Mouse (Mus musculus) large intestine, adult 2 months (tissue): ENCODE data around the gene Zfp637. TPM values are rescaled to one million over a fixed set of nuclear protein-coding genes. Genes with fewer than 3 reads are reported as not detected.
"Not testable (repeated sequence)": the region's sequence is repeated elsewhere in the genome, so short reads cannot be mapped to it uniquely, and the experiment has no call there.

ENCODE experiments used
- DNase-seq: peaks from one replicate; pipeline ENCODE4 v3.0.0-alpha.2; 2012; ENCODE audit warnings: low read depth, low spot score
- WGBS: fragments of 180-500 bp; shearing (Covaris S2); methylation state at CpG from one replicate; pipeline ENCODE4 v1.1.7; 2018; 5-methylcytosine and 5-hydroxymethylcytosine counted together
- polyA plus RNA-seq: library from polyadenylated mRNA; depleted of rRNA; stranded (reverse); fragments of >200 nt; gene quantifications from 2 replicates; pipeline ENCODE4 v1.2.3, GENCODE M21; 2012; rRNA removed

Zfp637 gene
- 20.1 and 21.0 TPM in 2 replicates for polyA plus RNA-seq

DNA sequence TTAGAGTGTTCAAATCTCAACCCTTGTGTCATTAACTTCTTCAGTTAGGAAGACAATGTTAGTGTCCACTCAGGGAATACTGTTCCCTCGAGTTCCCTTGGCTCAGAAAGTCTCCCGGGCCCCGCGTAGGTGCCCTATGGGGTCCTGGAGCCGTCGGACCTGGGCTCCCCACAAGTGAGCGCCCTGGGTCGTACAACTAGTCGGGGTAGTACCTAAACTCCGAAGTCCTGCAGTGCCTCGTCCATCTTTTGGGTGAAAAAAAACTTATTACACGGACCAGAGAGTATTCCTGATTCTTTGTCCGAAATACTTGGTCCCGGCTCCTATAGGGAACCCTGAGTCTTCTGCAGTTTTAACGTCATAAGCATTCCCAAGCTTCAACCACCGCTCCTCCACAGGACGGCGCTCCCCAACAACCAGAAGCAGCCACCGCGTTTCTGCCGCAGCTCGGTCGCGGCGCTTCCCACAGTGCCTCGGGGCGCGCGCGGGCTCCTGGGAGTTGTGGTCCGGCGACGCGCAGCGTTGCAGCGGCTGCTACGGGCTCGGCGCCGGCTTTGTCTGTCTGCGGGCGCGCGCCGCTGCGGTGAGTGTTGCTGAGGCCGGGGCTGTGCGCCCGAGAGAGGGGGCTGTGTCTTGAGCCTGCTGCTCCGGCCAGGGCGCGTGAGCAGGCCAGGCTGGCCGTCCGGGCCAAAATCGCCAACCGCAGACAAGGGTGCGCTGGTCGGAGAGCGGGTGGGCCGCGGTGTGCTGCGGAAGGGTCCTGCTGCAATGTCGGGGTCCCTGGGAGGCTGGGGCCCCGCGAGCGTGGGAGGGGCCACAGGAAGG is at the start of gene Zfp637:
Zfp637 (plus strand) TSS at position 495 of the 825 bp plus-strand sequence.
- peak; percentile 57 for DNase-seq
- under 1% methylated on average over 66 of the region's 66 CpGs for WGBS

DNA sequence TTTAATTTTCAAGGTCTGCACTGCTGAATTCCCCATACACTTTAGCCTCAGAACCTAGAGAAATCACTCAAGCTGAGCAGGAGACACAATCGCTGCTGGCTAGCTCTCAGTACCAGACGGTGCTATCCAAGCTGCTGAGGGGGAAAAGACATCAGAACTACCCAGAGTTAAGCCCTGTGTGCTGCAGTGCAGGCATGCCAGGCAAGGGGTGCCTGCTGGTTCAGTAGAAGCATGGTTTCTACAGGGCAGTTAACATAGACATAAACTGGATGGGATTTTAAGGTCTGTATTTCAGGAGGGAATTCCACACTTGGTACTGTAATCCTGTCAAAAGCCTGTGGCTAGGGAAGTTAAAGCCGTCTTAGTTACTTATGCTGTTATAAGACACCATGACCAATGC is 45.7 kb upstream of the Zfp637 start:
- DNase-seq, result no peak
- WGBS, result 92% methylated on average over 3 of the region's 3 CpGs

DNA sequence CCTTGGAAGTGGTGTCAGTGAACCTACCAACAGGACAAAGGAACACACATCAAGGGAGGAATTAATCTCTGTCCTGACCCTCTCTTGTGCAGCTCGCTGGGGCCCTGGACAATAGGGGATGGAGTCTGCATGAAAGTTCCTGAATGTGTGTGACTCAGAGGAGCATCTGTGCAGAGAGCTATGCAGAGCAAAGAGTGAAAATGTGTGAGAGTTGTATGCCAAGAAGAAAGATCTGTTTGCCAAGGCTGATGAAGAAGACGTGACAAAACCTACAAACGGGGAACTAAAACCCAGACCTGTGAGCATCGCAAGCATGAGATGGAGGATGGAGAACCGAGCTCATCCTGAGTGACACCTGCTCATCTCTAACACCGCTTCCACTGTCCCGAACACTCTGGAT is 40.2 kb upstream of the Zfp637 start:
- DNase-seq, result no peak
- 91% methylated on average over 7 of the region's 7 CpGs for WGBS

DNA sequence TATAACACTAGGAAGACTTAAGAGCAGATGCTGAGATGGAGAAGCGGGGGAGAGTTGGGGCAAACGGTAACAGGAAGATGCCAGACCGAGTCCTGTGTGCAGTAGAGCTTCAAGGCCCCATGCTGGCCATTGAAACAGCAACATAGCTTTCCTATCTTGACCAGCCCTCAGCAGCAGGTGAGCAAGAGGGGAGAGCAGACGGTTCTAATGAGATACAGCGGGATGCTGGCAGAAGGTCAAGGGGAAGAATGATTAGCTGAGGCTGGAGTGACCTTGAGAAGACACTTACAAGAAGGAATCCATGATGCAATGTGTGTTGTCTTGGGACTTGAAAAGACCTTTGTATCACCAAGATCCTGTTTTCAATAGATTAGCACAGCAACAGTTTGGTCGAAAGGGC is 39.2 kb upstream of the Zfp637 start:
- 74% methylated on average over 6 of the region's 6 CpGs for WGBS
- DNase-seq, result no peak

DNA sequence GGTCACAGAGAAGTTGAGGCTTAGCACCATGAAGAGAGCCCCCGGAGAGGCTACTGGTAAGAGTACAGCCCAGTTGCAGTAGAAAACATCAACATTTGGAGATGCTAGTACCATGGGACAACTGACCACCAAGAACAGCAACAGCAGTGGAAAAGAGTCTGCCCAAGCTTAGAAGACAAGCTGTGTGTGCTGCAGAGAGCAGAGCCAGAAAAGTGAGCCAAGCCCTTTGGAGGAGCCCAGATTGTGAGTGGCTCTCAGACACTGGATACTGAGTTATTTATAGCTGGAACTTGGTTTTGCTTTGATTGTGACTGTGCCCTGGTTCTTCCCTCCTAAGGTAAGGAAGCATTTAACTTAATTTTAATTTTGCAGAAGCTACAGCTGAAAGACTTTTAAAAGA is 33.2 kb upstream of the Zfp637 start:
- WGBS, result 88% methylated on average over 1 of the region's 1 CpGs
- no peak for DNase-seq

DNA sequence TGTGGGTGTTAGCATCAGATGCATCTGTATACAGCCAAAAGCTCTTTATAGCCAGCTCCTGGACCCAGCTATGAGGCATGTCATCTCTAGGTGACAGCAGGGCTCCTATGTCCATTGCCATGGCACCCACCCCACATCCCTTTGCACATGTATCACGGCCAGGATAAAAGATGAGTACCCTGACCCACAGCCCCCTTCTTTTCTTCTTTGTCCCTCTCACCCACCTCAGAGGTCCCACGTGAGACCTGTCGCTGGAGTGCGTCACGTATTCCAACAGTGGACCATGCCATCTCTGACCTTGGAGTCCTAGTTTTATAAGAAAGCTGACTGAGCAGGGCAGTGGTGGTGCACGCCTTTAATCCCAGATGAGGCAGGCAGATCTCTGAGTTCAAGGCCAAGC is 31.2 kb upstream of the Zfp637 start:
- no peak for DNase-seq
- WGBS, result 96% methylated on average over 6 of the region's 6 CpGs

DNA sequence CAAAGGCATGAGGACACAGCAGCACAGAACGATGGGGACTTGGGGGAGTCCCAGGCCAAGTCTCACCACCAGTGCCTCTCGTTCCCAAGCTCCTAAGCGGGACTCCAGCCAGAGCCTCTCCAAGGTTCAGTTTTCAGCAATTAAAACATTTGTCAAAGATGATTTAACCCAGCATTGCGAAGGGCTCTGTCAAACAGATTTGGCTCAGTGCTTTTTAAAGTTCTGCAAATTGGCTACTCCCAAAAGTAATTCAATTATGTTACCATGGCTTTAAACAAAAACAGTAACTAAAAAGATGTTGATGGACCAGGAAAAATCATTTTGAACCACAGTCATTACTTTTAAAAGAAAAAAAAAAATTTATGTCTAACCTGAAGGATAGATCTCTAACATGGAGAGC is 30.3 kb upstream of the Zfp637 start:
- 62% methylated on average over 4 of the region's 4 CpGs for WGBS
- DNase-seq, result no peak

DNA sequence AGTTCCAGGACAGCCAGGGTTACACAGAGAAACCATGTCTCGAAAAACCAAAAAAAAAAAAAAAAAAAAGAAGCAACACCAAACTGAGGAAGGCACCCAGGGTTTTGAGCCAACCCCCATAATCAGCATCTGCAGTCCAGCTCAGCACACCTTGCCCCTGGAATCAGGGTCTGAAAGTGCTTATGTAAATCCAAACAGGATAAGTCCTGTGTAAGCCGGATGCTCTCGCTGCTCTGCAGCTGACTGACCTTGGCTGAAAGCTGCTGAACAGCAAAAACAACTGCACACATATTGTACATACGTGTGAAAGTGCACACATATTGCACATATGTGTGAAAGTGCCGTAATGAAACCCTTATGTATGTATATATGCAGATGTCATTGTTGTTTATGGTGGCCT is 29.7 kb upstream of the Zfp637 start:
- WGBS, result 65% methylated on average over 5 of the region's 5 CpGs

DNA sequence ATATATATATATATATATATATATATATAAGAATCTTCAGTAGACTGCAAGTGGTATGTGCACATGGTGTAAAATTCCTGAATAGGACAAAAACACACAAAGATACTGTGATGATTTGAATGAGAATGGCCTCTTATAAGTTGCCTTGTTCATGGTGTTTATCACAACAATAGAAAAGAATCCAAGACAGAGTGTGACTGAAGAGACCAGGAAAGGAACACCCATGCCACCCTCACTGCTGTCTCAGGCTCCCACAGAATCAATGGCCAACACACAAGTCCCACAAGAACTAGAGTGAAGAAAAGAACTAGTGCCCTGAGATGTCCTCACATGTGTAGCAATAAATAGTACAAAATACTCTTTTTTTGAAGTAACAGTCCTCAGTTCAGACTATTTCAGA is 26.3 kb upstream of the Zfp637 start:
- DNase-seq, result no peak

More for the DNA sequence above, 29.7 kb upstream of the Zfp637 start:
- no peak for DNase-seq

DNA sequence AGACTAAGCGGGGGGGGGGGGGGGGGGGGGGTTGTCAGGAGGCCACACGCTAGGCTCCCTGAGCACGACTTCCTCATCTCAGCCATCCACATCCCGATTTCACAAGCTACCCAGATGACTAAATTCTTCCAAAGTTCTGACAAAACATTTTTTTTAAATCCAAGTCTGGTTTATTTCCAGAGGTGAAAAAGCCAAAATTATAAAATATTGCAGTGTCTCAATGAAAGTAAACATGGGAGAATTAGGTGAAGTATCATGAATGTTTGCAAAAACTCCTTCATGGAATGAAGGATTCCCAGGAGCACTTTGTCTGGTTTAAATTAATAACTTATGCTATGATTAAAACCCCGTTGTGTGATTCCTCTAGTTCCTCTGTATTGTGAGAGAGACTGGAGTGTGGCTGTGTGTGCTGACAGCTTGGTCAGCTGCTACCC is 23.9 kb upstream of the Zfp637 start:
- DNase-seq, result no peak
- WGBS, result 61% methylated on average over 5 of the region's 5 CpGs

DNA sequence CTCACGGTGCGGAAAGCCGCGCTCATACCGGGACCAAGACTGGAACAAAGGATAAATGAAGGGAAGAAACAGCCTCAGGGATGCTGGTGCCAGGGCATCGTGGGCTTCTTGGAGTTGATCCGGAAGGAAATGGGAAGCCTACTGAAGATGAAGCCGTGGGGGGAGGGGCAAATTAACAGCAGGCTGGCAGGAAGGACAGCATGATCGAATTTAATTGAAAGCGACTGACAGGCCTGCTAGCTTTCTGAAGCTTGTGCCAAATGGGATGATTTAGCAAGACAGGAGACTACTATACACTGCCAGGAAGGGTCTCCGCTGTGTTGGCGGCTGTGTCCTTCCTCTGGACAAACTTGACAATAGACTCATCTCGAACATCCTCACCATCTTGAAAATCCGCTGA is 20.7 kb upstream of the Zfp637 start:
- 91% methylated on average over 14 of the region's 14 CpGs for WGBS
- no peak for DNase-seq

DNA sequence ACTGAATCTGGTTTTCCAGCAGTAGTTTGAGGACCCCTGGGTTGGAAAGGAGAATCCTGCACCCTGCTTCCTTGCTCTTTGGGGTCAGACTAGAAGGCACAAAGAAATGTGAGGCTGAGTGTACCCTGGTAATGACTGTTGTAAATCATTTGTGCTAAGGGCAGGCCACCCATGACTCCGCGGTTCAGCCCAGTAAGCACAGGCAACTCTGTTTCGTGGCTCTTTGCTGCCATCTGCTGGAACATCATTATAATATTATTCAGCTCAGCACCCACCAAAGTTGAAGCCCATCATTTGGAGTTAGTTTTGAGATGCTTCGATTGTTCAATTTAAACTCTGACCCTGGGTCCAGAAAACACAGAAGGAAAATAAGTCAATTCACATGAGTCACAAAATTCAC is 15.6 kb upstream of the Zfp637 start:
- peak; percentile 31 for DNase-seq
- 6% methylated on average over 4 of the region's 4 CpGs for WGBS

DNA sequence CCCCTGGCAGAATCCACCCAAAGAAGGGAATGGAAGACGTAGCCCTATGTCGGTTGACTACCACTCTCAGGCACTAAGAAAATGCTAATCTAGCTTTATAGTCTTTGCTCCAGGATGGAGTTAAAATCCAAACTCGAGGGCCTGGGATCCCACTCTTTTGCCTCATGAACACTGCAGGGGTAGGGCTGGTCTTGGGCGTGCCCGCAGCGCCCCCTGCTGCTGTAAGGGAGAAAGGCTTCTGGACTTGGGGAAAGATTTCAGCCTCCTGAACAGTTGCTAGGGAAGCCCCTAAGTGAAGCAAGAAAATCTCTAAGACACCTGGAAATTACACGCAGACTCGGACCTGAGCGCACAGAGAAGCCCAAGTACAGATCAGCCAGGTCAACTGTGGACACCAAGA is 12.7 kb upstream of the Zfp637 start:
- no peak for DNase-seq
- WGBS, result 20% methylated on average over 9 of the region's 9 CpGs

DNA sequence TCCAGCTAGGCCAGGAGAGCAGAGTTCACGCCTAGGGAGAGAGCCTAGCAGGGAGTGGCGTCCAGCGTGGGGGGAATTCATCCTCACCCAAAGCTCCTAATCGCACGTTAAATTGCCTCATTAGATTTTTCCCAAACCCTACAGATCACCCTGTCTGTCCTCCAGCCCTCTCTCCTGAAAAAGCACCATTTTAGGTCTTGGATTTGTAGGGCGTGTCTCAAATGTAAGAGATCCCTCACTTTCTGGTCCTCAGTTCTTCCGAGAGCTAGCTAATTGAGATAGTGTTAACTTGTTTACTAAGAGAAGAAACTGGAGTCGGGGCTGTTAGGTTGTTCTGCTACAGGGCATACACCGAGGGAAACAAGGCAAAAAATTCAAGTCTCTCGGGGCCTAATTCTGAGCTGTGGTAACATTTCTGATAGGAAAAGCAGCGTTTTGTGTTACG is 553 bp downstream of the Zfp637 start:
- DNase-seq, result no peak
- 3% methylated on average over 12 of the region's 12 CpGs for WGBS

DNA sequence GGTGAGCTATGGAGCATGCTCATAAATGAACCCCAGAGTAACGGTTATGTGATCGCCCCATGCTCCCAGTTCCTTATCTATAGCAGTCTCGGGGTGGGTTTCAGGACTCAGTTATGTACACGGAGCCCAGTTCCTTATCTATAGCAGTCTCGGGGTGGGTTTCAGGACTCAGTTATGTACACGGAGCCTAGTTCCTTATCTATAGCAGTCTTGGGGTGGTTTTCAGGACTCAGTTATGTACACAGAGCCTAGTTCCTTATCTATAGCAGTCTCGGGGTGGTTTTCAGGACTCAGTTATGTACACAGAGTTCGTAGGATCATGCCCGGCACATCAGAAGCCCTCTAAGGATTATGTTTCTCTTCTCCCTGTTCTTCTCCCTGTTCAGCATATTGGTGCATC is 3.6 kb downstream of the Zfp637 start:
- WGBS, result 85% methylated on average over 9 of the region's 9 CpGs
- no peak for DNase-seq

DNA sequence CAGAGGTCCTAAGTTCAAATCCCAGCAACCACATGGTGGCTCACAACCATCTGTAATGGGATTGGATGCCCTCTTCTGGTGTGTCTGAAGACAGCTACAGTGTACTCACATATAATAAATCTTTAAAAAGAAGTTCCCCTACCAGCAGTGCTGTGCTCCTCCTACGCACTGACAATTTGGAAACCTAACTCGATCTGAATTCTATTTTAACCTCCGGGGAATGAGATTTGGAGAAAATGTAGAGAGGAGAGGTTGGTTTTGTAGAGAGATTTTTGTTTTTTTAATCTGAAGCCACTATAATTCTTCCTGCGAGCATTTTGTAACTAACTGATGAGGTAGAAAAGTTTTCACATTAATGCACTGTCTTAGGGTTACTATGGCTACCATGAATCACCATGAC is 5.7 kb downstream of the Zfp637 start:
- WGBS, result 94% methylated on average over 4 of the region's 4 CpGs

DNA sequence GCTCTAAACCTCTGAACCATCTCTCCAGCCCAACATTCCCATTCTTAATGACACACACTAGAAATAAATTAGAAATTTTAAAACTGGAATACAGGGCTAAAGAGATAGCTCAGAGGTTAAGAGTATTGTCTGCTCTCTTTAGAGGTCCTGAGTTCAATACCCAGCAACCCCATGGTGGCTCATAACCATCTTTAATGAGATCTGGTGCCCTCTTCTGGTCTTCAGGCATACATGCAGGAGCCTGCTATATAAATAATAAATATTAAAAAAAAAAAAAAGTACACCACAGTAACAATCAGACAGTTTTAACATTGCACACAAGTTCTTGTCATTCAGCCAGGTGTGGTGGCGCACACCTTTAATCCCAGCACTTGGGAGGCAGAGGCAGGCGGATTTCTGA is 6.8 kb downstream of the Zfp637 start:
- WGBS, result 91% methylated on average over 2 of the region's 2 CpGs
- no peak for DNase-seq

More for the DNA sequence above, 5.7 kb downstream of the Zfp637 start:
- not testable (repeated sequence) for DNase-seq

DNA sequence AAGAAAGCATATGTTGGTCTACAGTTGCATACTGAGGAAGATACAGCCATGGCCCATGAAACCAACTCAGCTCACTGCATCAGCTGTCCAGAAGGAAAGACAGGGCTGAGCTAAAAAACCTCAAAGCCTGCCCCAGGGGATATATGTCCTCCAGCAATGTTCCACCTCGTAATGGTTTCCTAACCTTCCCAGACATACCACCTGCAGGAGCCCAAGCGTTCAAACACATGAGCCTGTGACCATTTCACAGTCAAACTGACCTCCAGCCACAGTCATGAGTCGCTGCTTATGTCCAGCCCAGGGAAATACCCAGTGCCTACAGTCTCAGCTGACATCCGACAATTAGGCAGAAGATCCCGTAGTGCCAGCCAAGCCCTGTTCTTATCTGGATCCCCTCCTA is 7.6 kb downstream of the Zfp637 start:
- 93% methylated on average over 5 of the region's 5 CpGs for WGBS
- DNase-seq, result no peak

DNA sequence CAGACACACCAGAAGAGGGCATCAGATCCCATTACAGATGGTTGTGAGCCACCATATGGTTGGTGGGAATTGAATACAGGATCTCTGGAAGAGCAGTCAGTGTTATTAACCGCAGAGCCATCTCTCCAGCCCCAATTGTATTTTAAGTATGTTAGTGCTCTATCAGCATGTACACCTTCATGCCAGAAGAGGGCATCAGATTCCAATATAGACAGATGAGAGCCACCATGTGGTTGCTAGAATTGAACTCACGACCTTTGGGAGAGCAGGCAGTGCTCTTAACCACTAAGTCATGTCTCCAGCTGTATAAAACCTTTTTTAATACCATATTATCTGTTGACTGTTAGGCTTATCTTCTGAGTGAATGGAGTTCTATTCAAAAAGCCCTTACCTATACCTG is 10.8 kb downstream of the Zfp637 start:
- DNase-seq, result no peak
- WGBS, result 37% methylated on average over 2 of the region's 2 CpGs

DNA sequence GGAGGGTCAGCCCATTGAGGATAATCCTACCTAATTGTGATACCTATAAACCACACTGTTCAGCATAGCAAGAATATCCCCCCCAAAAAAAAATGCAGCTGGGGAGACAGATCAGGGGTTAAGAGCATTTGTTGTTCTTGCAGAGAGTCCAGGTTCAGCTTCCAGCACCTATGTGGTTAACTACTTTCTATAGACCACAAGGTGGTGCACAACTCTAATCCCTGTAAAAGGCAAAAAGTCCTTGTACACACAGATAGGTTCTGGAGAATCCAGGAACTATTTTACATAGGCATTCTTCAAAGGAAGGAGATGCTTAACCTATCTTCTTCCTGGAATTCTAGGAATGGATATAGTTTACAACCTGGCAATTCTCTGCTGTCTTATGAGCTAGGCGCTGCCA is 17.0 kb downstream of the Zfp637 start:
- no peak for DNase-seq
- WGBS, result 29% methylated on average over 1 of the region's 1 CpGs

DNA sequence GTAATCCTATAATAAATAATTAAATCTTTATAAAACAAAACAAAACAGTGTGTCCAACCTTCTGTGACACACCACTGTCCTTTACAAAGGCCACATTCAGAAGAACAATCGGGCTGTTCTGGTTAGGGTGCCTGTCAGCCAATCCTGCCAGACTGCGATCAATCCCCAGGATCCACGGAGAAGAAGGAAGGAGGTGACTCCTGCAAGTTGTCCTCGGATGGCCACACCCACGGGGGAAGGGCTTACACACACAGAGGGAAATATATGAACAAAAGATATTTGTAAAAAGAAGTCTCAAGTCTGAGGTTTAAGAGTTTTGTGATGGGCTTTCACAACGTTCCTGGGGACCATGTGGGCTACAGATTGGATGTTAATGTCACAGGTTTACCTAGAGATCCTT is 20.9 kb downstream of the Zfp637 start, which contains the start of gene Zfp239:
Zfp239 (plus strand) TSS at position 253 of the 400 bp plus-strand sequence.
- no peak for DNase-seq
- WGBS, result 33% methylated on average over 6 of the region's 6 CpGs

DNA sequence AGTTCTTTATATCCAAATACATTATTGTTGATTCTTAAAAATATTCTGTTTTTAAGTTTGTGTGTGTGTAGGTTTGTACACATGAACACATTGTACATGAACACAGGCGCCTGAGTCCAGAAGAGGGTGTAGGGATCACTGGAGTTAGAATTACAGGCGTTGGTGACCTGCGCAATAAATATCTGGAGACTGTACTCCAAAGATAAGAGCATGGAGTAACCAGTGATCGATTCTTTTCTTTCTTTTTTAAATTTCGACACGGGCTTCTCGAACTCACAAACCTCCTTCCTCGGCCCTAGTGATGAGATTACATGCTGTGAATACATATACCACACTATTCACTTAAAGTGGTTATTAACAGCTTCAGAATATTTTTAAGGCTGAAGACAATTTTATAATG is 21.5 kb downstream of the Zfp637 start:
- WGBS, result 58% methylated on average over 8 of the region's 8 CpGs
- DNase-seq, result no peak
